ENCODE assay signal across 12 mouse cellular contexts in the genomic region with DNA sequence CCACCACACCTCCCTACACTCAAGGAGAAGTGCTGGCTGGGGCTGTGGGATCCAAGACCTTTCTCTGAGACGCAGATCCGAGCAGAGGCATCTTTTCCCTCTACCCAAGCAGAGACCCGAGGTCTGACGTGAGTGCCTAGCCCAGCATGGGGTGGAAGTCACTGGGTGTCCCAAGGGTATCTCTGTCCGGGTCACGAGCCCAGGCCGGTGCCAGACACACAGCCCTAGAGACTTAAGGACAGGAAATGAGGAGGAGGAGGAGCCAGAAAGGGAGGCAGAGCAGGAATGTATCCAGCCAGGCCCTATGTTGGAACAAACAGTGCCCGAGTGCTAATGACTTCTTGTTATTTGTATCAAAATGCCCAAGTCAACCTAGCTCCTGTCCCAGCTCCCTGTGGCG. TPM values are rescaled to one million over a fixed set of nuclear protein-coding genes. Genes with fewer than 3 reads are reported as not detected.
DNase-seq lines count a peak whose midpoint lies in the region; ATAC-seq and TF ChIP-seq lines count a peak whose summit lies in the region.
"Had no signal": no experiment of that assay in that cellular context is flagged by ENCODE, and none has a peak within 500 bp of the region (broad histone marks: within the 10 kb centered on the region; RNA-seq: fewer than 3 reads in every experiment).

No protein-coding gene starts in this region.

- 51% methylated on average over 9 of the region's 9 CpGs for WGBS in kidney, embryonic 16.5 days
- 70% methylated on average over 9 of the region's 9 CpGs for WGBS in intestine, postnatal 0 days
- 77% methylated on average over 9 of the region's 9 CpGs for WGBS in forebrain, embryonic 15.5 days

- no peak for TF ChIP-seq CTCF in intestine, postnatal 0 days (IDR thresholded peaks at IDR 0.05; ENCODE audit: low read depth)

- intact Hi-C loops in gastrocnemius, postnatal 14 days (cut with DNase I; ENCODE audit: low total_unique reads) = no loop called here

- peaks cover 5% of the 10 kb centered on the region; the same call in 1 of the 2 replicates for H3K27me3 ChIP-seq in kidney, embryonic 16.5 days (ENCODE audit: insufficient read depth, low read length)
- peaks cover 22% of the 10 kb centered on the region for H3K27me3 ChIP-seq in intestine, postnatal 0 days (replicated peaks; ENCODE audit: control insufficient read depth, insufficient read depth, low read length)
- peaks cover 9% of the 10 kb centered on the region for H3K27me3 ChIP-seq in forebrain, embryonic 15.5 days

- H3K4me3 ChIP-seq in brown adipose tissue, adult 24 weeks (ENCODE audit: insufficient read depth, low read depth, low read length) = peak overlapping the region; percentile 23
- H3K4me3 ChIP-seq in kidney, embryonic 16.5 days (ENCODE audit: low read length) = no peak overlapping the region
- H3K4me3 ChIP-seq in intestine, postnatal 0 days (ENCODE audit: low read depth, low read length) = no peak overlapping the region
- no peak overlapping the region for H3K4me3 ChIP-seq in forebrain, embryonic 15.5 days
- H3K4me3 ChIP-seq: limb, embryonic 12.5 days had no signal

- H3K9ac ChIP-seq in kidney, embryonic 16.5 days (replicated peaks; ENCODE audit: low read length) = no peak overlapping the region
- no peak overlapping the region for H3K9ac ChIP-seq in intestine, postnatal 0 days (ENCODE audit: low read depth, low read length)
- no peak overlapping the region for H3K9ac ChIP-seq in forebrain, embryonic 15.5 days (replicated peaks)
- H3K9ac ChIP-seq: limb, embryonic 12.5 days had no signal

- ATAC-seq in kidney, embryonic 16.5 days (ENCODE audit: low FRiP score, low TSS enrichment) = no peak
- no peak for ATAC-seq in intestine, postnatal 0 days
- ATAC-seq in forebrain, embryonic 15.5 days (replicated peaks) = no peak

- H3K9me3 ChIP-seq in kidney, embryonic 16.5 days (ENCODE audit: low read length) = no peaks in the 10 kb centered on the region
- H3K9me3 ChIP-seq in intestine, postnatal 0 days (ENCODE audit: control insufficient read depth) = no peaks in the 10 kb centered on the region
- no peaks in the 10 kb centered on the region for H3K9me3 ChIP-seq in forebrain, embryonic 15.5 days
- H3K9me3 ChIP-seq: limb, embryonic 12.5 days had no signal

- H3K27ac ChIP-seq in brown adipose tissue, adult 24 weeks (replicated peaks; ENCODE audit: low read depth, low read length) = peak overlapping the region; percentile 74
- H3K27ac ChIP-seq in kidney, embryonic 16.5 days (ENCODE audit: low read length) = no peak overlapping the region
- no peak overlapping the region for H3K27ac ChIP-seq in intestine, postnatal 0 days (ENCODE audit: low read depth, low read length)
- H3K27ac ChIP-seq in forebrain, embryonic 15.5 days (replicated peaks) = no peak overlapping the region
- H3K27ac ChIP-seq: limb, embryonic 12.5 days had no signal

- 0 out of 2 replicates have a peak overlapping the region, but pooled peaks have one; percentile 10 for H3K4me2 ChIP-seq in kidney, embryonic 16.5 days (replicated peaks; ENCODE audit: low read depth, low read length)
- H3K4me2 ChIP-seq in intestine, postnatal 0 days (replicated peaks; ENCODE audit: low read depth) = no peak overlapping the region
- no peak overlapping the region for H3K4me2 ChIP-seq in forebrain, embryonic 15.5 days (replicated peaks)
- H3K4me2 ChIP-seq: limb, embryonic 12.5 days had no signal

- H3K4me1 ChIP-seq in brown adipose tissue, adult 24 weeks (ENCODE audit: control insufficient read depth, insufficient read depth, insufficient read length, low read length) = peaks cover 2% of the 10 kb centered on the region; the same call in 1 of the 2 replicates
- peaks cover 44% of the 10 kb centered on the region for H3K4me1 ChIP-seq in kidney, embryonic 16.5 days (ENCODE audit: insufficient read depth, low read length)
- H3K4me1 ChIP-seq in intestine, postnatal 0 days (replicated peaks; ENCODE audit: control insufficient read depth, insufficient read depth, low read length) = no peaks in the 10 kb centered on the region
- H3K4me1 ChIP-seq in forebrain, embryonic 15.5 days = peaks cover 24% of the 10 kb centered on the region

- peak; percentile 65 for DNase-seq in gastrocnemius, adult 18-20 months (ENCODE audit: low spot score)
- DNase-seq in gastrocnemius, postnatal 14 days = no peak
- DNase-seq in lung, postnatal 36 days = peak; percentile 91
- DNase-seq in frontal cortex, postnatal 10 days (ENCODE audit: low spot score in 2 of 2) = no peak
- DNase-seq: cerebellum, adult 11-12 months; thymus, postnatal 36 days had no signal

- peaks cover 8% of the 10 kb centered on the region; the same call in 1 of the 2 replicates for H3K36me3 ChIP-seq in kidney, embryonic 16.5 days (ENCODE audit: insufficient read depth, low read length)
- no peaks in the 10 kb centered on the region for H3K36me3 ChIP-seq in intestine, postnatal 0 days (ENCODE audit: control insufficient read depth, insufficient read depth)
- H3K36me3 ChIP-seq in forebrain, embryonic 15.5 days = no peaks in the 10 kb centered on the region

RNA-seq across cellular contexts. Expression of a gene that starts 5.0 kb away (rescaled TPM):
- total RNA-seq in gastrocnemius, adult 18-20 months (2021) = 1 to 10 TPM; 6.6 to 9.0 TPM
- 1 to 10 TPM; 6.2 to 9.7 TPM for total RNA-seq in gastrocnemius, postnatal 14 days (2021)
- polyA plus RNA-seq in brown adipose tissue, adult 24 weeks (2012; ENCODE audit: insufficient read depth, insufficient read length, missing spikeins) = 6.1 and 6.6 TPM in 2 replicates
- 36.3 and 36.4 TPM in 2 replicates for polyA plus RNA-seq in kidney, embryonic 16.5 days (2015; fragmentation: Nextera tagmentation; extraction: Ambion mirVana)
- polyA plus RNA-seq in intestine, postnatal 0 days (2015; fragmentation: Nextera tagmentation; extraction: Ambion mirVana) = 2.7 and 3.5 TPM in 2 replicates
- 8.6 and 9.0 TPM in 2 replicates for polyA plus RNA-seq in forebrain, embryonic 15.5 days (2015; fragmentation: Nextera tagmentation; extraction: Ambion mirVana)

RNA-seq across cellular contexts. Expression of a gene that starts 15.6 kb away (rescaled TPM):
- 10 to 100 TPM; 45.0 to 48.7 TPM for total RNA-seq in gastrocnemius, adult 18-20 months (2021)
- total RNA-seq in gastrocnemius, postnatal 14 days (2021) = 10 to 100 TPM; 39.9 to 40.3 TPM
- polyA plus RNA-seq in brown adipose tissue, adult 24 weeks (2012; ENCODE audit: insufficient read depth, insufficient read length, missing spikeins) = 70.5 and 79.9 TPM in 2 replicates
- polyA plus RNA-seq in kidney, embryonic 16.5 days (2015; fragmentation: Nextera tagmentation; extraction: Ambion mirVana) = 81.7 and 81.9 TPM in 2 replicates
- 23.1 and 24.3 TPM in 2 replicates for polyA plus RNA-seq in intestine, postnatal 0 days (2015; fragmentation: Nextera tagmentation; extraction: Ambion mirVana)
- polyA plus RNA-seq in forebrain, embryonic 15.5 days (2015; fragmentation: Nextera tagmentation; extraction: Ambion mirVana) = 64.9 and 66.6 TPM in 2 replicates

RNA-seq across cellular contexts. Expression of a gene that starts 31.6 kb away (rescaled TPM):
- under 1 TPM; 0.34 to 0.45 TPM for total RNA-seq in gastrocnemius, adult 18-20 months (2021)
- under 1 TPM; 0.49 to 0.60 TPM for total RNA-seq in gastrocnemius, postnatal 14 days (2021)
- polyA plus RNA-seq in brown adipose tissue, adult 24 weeks (2012; ENCODE audit: insufficient read depth, insufficient read length, missing spikeins) = 0.63 and 2.0 TPM in 2 replicates
- 0.45 and 0.60 TPM in 2 replicates for polyA plus RNA-seq in kidney, embryonic 16.5 days (2015; fragmentation: Nextera tagmentation; extraction: Ambion mirVana)
- 0.40 and 0.42 TPM in 2 replicates for polyA plus RNA-seq in intestine, postnatal 0 days (2015; fragmentation: Nextera tagmentation; extraction: Ambion mirVana)
- 0.22 TPM in 1 of 2 replicates, not detected in the other for polyA plus RNA-seq in forebrain, embryonic 15.5 days (2015; fragmentation: Nextera tagmentation; extraction: Ambion mirVana)
- polyA plus RNA-seq: embryonic facial prominence, embryonic 11.5 days had no signal

RNA-seq across cellular contexts. Expression of a gene that starts 57.1 kb away (rescaled TPM):
- 10 to 100 TPM; 12.0 to 14.0 TPM for total RNA-seq in gastrocnemius, adult 18-20 months (2021)
- total RNA-seq in gastrocnemius, postnatal 14 days (2021) = 10 to 100 TPM in 1 of 2 experiments, 1 to 10 TPM in 1; 9.4 to 10.4 TPM
- polyA plus RNA-seq in brown adipose tissue, adult 24 weeks (2012; ENCODE audit: insufficient read depth, insufficient read length, missing spikeins) = 7.5 and 8.8 TPM in 2 replicates
- polyA plus RNA-seq in kidney, embryonic 16.5 days (2015; fragmentation: Nextera tagmentation; extraction: Ambion mirVana) = 31.0 and 33.0 TPM in 2 replicates
- polyA plus RNA-seq in intestine, postnatal 0 days (2015; fragmentation: Nextera tagmentation; extraction: Ambion mirVana) = 11.8 and 12.0 TPM in 2 replicates
- 30.6 and 32.7 TPM in 2 replicates for polyA plus RNA-seq in forebrain, embryonic 15.5 days (2015; fragmentation: Nextera tagmentation; extraction: Ambion mirVana)

Comparison
In these comparisons a context has a peak if more than half of its experiments do, and no peak if none do; other contexts are left out.
1. DNase-seq: peak in gastrocnemius, adult 18-20 months (single experiment) and lung, postnatal 36 days (single experiment); none in gastrocnemius, postnatal 14 days (single experiment) and frontal cortex, postnatal 10 days (0 of 2).